Mouse (Mus musculus) C2C12 (cell line): ENCODE data around the gene 2310057M21Rik.

Source experiments
- CEBPB ChIP-seq: IDR thresholded peaks from one replicate; pipeline ENCODE4 v1.6.1; 2011; ENCODE audit warnings: low read depth, mild to moderate bottlenecking, control low read depth, moderate library complexity
- CTCF ChIP-seq: IDR thresholded peaks from one replicate; pipeline ENCODE4 v1.5.1; 2011; ENCODE audit not compliant: control insufficient read depth, insufficient read depth, insufficient read length
- FOSL1 ChIP-seq: IDR thresholded peaks from one replicate; pipeline ENCODE4 v1.8.0; 2011; ENCODE audit warnings: mild to moderate bottlenecking, low read length; ENCODE audit not compliant: poor library complexity, insufficient read depth, severe bottlenecking
- MAX ChIP-seq: IDR thresholded peaks from one replicate; pipeline ENCODE4 v1.6.1; 2011; ENCODE audit warnings: mild to moderate bottlenecking, control low read depth
- MYOD1 ChIP-seq: IDR thresholded peaks from one replicate; pipeline ENCODE4 v1.6.1; 2011; ENCODE audit warnings: low read depth; ENCODE audit not compliant: control insufficient read depth, insufficient read length
- MYOG ChIP-seq: IDR thresholded peaks from one replicate; pipeline ENCODE4 v1.6.1; 2011; ENCODE audit not compliant: control insufficient read depth, insufficient read length; ENCODE audit errors: extremely low read depth
- USF1 ChIP-seq: IDR thresholded peaks from one replicate; pipeline ENCODE4 v1.6.1; 2011; ENCODE audit warnings: low read depth, mild to moderate bottlenecking, control low read depth, moderate library complexity

DNA sequence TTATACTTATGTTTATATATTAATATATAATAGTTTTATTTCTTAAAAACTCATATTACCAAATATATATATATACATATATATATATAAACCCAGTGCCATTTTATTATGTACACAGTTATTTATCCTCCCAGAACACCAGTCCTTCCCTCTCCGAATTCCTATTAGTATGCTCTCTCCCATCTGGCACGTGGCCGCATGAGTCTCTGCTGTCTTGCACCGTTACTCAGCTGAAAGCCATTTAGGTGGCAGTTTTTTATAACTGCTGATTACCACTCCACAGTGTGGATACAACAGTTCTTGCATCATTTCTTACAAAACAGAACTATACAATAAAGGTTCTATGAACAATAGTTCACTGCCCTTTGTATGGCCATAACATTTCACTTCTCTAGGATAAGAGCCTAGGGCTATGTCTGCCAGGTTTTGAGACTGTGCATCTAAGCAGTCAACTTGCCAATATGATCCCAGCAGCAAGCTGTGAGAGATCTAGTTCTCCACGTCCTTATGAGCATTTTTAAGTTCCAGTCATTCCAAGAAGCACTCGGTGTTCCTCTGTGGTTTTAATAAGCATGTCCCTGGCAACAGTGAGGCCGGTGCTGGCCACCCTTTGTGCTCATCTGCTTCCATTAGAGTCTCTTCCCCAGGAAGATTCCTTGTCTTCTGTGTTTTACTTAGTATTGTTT, 16.6 kb downstream of the 2310057M21Rik start:
- TF ChIP-seq CTCF, result no peak
- TF ChIP-seq MYOD1, result no peak
- no peak for TF ChIP-seq CEBPB
- no peak for TF ChIP-seq USF1
- TF ChIP-seq MYOG, result no peak
- TF ChIP-seq MAX, result no peak
- TF ChIP-seq FOSL1, result no peak
